Mouse (Mus musculus): ENCODE measurements around the gene Got1.

Gene Got1

DNA sequence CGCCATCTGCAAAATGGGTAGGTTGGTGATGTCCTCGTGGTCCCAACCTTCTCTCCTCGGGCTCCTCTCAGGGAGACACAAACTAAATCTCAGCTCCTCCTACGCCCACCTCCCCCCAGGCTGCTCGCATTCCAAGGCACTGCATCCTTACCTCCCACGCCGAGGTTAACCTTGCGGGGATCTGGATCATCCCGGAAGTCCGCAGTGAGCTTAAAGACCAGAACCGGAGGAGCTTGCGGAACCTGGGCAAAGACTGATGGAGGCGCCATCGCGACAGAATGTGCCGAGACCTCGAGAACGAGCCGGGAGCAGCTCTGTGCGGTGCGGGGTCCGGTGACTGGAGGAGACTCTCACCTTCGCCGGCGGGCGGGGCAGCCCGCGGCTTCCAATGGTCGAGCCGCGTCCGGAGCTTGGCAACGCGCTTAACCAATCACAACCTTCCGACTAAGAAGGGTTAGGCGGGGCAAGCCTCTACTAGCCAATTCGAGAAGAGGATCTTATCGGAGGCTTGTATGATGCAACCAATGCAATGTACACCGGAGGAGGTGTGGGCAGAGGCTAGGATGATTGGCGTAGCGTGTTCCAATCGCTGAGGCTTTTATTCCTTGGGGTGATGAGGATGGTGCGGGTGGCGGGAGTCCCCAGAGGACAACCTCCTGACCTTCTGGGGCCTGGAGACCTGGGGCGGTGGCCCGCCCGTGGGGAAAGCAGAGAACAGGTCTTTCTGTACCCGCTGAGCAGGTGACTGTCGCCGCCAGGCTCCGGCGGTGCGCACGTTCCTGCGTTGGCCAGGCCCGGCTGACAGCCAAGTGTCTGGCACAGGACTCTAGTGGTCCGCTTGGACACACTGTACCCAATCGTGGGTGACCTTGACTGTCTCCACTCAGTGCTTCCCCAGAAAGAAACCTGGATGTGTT, at the start of gene Got1:
Gene Got1 (minus strand): TSS at position 419 of the 917 bp plus-strand sequence.
- peak; percentile 87 for DNase-seq (ENCODE audit: low spot score)

DNA sequence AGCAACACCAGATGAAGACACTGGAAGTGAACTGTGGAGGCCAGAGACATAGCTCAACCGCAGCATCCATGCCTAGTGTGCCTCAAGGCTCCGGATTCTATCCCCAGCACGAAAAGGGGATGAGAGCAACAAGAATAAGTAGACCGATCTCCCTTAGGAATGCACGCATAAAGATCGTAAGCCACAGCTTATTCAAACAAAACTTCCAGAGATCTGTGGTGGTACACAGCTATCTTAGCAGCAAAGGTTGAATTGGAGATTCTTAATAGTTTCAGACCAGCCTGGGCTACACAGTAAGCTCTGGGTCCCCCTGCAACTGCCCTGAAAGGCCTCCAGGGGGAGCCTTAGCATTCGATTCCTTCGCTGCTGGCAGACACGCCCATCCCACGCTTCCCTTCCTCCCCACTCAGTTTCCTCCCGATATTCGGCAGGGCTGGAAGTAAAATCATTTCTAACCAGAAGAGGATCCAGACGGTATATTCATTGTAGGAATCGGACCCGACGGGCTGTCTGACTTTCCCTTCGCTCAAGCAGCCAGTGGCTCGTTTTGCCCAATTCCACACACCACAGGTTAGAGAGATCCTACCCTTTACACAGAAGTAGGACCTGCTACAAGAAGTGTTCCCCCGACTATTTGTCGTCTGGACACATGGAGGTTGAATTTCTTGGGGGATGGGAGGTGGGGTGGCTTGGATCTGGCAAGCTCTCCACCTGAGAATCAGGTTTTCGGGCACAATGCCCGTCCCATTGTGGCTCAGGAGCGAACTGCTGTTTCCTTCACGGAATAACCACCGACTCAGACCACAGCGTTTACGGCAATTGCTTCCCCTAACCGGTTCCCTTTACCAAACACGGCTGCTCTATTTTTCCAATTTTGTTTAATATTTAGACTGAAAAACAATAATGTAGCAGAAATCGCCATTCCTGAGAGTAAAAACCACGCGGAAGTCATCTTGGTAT, 46.7 kb upstream of the Got1 start:
- DNase-seq (ENCODE audit: low spot score), result peak; percentile 46

DNA sequence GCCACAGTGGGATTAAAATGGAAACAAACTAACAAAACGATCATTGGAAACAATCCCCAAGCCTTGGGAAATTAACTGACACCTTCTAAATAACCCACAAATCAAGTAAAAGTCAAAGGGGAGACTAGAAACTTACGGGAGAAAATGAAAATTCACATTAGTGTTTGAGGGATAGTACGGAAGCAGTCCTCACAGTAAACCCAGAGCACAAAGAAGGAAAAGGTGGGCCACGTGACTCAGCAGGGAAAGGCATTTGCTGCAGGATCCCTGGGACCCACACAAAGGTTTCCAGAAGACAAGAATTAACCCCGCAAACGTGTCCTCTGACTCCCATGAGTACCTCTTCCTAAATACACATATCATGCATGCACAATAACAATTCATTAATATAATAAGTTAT, 44.7 kb upstream of the Got1 start:
- DNase-seq (ENCODE audit: low spot score), result no peak

DNA sequence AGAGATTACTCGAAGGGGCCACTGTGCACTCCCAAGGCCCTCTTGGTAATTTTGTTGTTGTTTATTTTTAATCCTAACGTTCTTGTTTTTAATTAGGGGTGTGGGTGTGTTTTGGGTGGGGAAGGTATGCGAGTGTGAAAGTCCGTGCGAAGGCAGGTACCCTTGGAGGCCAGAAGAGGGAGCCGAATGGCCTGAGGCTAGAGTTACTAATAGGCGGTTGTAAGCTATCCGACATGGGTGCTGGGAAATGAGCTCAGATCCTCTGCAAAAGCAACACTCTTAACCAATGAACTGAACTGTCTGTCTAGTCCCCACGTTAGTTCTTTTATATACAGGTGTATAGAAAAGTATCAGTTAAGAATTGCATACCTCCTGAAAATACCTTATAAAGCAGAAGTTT, 43.9 kb upstream of the Got1 start:
- no peak for DNase-seq (ENCODE audit: low spot score)

DNA sequence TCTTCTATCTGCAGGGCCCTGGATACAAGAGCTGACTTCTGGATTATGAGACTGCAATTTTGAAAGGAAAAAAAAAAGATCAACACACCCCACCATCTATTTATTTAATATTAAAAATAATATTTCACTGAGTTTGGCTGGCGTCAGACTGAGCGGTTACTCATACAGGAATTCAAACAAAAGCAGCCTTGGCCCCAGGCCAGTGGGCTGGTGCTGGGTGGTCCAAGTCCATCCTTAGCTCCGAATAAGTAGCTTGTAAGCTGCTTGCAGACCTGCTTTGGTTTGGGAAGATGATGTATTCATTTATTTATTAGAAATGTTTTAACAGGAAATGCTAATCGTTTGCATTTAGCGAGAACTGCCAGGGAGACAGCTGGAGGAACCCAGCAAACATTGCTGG, 38.8 kb upstream of the Got1 start:
- DNase-seq (ENCODE audit: low spot score), result no peak

DNA sequence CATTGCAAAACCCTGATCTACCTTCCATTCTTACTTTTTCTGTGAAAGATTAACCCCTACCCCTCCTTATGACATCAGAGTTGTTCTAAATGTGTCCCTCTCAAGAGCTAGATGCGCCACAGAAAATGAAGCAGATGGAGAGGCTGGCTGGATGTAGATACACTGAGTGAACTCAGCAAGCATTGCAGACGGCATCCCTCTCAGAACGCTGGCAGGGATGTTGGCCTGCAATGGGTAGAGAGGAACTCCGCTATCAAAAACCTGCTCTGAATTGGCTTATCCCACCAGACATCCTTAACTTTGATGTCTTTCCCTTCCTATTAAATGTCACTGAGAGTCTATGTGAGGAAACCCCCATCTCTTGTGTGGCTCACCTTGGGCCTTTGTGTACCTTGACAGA, 37.4 kb upstream of the Got1 start:
- no peak for DNase-seq (ENCODE audit: low spot score)

DNA sequence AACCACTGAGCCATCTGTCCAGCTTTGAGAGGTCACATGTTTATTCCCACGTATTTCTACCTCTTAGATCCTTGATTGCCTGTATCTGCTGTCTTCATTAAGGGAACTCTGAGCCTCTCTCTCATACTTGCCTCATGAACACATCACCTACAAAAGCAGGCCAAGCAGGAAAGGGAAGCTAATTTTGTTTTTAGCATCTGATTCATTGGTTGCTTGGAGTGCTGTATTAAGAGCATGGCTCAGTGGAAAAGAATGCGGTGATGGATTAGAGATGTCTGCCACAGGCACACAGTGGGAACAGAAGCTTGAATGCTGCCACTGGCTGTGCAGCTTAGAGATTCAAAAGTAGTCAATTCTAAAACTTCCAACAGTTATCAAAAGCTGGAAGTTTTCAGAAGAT, 35.8 kb upstream of the Got1 start:
- DNase-seq (ENCODE audit: low spot score), result no peak

DNA sequence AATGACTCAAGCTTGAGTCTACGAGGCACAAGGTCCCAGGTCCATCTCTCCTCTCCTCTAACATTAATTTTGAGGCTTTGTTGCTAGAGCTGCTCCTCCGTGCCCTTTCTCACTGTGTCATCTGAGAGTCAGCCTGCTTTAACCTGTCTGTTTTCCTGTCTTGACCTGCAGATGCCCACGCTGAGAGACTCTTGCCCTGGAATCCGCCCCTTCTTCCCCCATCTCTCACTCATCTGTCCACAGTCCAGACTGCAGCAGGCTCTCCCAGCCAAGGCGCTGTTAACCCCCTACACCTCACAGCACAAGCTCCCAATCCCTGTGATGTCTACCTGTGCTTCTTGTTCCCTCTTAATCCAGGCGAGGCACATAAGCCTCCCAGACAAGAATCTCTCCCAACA, 27.1 kb upstream of the Got1 start:
- no peak for DNase-seq (ENCODE audit: low spot score)

DNA sequence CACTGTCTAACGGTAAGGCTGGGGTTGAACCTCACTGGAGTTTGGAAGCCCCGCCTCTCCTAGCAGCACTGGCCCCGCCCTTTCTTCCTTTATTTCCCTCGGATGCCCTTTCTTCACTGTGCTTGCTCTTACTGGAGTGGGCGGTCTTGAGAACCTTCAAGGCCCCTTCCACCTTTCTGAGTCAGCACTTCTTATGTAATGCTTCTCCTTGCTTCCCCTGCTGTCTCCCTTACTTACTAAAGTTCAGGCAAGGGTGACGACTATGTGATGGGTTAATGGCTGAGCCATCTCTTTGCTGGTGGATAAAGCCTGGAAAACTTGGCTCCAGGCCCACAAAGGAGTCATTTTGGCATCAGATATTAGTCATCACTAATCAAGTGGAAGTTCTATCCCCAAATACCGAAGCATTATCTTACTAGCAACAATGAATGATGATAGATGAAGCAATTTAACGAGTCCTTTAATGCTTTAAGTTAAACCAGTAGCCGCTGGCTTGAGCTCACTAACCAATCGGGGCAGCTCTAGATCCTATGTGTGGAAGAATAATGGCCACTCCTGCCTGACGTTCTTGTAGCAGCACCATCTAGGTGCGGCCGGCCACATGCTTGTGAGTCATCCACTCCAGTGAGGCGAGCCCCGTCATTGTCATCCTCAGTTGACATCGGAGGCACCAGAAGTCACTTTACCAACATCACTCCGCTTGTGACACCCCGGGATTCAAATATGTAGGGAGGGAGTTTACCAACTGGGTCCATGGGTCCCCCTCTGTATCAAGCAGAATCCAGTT, 26.5 kb upstream of the Got1 start:
- DNase-seq (ENCODE audit: low spot score), result no peak

DNA sequence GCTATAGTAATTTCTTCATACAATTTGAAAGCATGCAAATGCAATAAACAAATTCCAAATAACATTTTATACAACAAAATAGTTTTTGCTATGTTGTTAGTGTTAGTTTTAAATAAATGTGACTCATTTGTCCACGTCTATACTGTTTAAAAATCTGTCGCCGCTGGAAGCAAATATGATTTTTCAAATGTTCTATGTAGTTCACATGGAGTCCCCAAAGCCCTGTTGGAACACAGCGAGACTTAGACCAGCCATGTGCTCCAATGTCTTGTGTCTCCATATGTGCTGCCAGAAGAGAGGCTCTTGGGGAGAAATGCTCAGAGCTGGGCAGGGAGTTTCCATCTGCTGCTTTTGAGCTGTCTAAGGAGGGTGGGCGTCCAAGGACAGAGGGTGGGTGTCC, 23.7 kb upstream of the Got1 start:
- DNase-seq (ENCODE audit: low spot score), result no peak

DNA sequence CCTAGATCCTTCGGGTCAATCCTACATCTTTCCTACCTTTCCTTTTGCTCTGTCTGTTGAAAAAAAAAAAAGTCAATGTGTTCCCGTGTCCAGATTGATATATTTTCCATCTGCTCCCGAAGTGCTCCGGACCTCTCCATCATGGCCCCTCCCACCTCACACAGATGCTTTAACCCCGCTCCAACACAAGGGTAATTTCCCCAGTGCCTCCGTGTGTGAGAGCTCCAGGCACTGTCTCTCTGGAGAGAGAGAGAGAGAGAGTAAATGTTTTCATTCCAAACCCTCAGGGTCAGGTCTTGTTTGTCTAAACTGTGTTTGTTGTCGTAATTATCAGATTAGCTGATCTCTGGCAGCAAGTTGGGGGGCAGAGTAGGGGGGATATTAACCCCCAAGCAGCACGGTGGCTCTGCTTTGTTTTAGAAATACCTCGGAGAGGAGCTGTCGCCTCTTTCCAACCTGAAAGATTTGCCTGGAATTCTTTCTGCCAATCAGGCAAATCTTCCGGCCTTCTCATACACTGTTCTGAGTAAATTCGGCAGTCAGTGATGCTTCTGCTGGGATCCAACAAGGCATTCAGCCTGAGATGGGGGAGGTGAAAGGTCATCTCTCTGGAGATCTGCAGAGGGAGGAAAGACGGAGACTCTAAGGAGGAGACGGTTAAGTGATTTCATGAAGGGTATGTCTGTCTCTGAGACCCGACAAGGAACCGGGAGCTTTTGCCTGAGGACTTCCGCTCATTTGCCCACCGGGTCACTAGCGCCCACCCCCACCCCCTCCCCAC, 22.1 kb upstream of the Got1 start:
- DNase-seq (ENCODE audit: low spot score), result no peak

DNA sequence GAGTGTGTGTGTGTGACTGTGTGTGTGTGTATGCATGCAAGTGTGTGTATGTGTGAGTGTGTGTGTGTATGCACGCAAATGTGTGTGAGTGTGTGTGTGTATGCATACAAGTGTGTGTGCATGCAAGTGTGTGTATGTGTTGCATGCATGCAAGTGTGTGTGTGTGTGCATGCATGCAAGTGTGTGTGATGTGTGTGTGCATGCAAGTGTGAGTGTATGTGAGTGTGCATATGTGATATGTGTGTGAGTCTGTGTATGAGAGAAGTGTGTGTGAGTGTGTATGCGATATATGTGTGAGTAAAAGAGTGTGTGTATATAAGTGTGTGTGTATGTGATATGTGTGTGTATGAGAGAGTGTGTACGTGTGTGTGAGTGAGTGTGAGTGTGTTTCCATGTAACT, 11.0 kb upstream of the Got1 start:
- DNase-seq (ENCODE audit: low spot score), result no peak

DNA sequence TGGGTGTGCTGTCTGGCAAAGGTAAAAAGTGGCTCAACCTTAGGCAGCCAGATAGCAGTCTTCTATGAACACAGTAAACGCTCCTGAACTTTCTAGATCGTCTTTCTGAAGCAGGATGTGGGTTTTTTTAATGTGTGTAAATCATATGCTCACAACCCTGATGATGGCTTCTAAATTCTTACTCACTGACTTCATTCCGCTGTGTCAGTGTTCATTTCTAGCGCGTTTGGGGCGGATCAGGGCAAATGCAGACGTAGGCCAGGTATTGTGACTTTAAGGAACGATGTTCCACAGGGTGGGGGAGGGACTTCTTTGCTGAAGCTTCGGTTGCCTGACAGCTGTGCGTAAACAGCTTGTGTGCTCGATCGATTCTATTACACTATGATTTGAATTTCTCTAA, 6.5 kb upstream of the Got1 start:
- peak; percentile 11 for DNase-seq (ENCODE audit: low spot score)

DNA sequence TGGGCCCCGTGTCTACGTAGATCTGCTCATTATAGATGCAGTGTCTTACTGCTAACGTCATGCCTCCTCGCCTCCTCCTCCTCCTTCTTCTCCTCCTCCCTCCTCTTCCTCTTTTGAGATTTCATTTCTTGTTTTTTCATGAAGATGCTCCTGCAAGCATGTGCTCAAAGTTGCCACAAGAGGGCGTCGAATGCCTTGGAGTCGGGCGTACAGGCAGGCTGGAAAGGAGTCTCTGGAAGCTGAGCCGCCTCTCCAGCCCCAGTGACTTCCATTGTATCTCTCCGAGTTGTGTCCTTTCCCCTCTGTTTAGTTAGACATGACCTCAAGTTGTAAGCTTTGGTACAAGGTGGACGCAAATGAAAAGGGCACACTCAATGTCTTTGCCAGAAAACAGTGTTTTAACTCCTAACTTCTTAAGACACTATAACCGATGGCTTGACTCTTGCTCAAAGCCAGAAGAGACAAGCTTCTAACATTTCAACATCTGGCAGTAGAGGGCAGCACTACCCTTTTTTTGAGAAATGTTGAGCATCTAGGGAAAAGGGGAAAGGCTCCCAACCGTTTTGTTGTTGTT, 5.9 kb upstream of the Got1 start:
- peak; percentile 35 for DNase-seq (ENCODE audit: low spot score)

DNA sequence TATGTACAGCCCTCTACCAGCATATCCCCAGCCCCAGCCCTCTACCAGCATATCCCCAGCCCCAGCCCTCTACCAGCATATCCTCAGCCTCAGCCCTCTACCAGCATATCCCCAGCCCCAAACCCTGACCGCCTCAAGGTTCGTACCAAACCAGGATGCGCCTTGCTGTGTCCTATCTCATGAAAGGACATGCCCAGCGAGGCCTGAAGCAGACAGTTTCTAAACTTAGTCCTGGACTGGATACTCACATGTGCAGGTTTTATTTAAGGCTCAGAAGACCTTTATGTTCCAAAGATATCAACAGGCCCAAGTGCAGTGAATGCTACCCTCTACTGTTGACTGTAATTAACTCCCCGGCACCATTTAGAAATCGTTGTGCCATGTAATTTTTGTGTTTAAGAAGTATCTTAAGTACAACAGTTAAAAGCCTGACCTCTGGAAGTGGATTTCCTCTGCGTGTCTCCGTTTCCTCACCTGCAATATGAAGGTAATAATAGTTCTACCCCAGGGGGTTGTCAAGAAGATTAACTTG, 3.7 kb upstream of the Got1 start:
- DNase-seq (ENCODE audit: low spot score), result no peak

DNA sequence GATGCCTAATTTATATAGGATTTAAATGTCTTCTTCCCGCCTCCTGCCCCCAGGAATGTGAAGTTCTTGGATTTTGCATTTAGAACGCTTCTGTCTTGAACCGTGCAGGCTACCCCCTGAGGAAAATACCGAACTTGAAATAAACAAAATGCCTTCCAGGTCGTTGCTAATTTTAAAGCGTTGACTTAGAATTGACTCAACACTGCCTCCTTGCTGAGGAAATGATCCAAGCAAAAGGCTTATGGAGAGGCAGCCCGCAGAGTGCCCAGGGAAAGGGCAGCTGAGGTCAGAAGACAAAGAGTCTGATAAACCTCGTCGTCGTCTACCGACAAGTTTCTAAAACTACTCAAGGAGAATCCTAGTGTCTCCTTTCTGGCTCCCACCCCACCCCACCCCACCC, 2.7 kb upstream of the Got1 start:
- DNase-seq (ENCODE audit: low spot score), result no peak

DNA sequence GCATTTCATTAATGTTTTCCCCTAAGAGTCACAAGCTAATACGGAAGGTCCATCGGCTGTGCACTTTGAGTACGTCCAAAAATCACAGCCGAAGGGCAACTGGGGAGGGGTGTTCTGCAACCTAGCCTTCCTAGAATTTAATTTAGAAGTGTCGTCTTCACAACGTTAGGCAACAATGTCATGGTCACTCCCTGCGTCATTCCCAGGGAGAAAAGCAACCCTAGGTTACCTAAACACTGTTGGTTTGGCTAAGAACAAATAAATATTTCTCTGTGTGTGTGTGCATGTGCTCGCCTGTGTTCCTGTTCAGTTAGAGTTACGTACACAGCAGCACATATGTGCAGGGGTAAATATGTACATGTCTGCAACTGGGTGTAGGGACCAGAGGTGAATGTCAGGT, 1.6 kb upstream of the Got1 start:
- DNase-seq (ENCODE audit: low spot score), result no peak

DNA sequence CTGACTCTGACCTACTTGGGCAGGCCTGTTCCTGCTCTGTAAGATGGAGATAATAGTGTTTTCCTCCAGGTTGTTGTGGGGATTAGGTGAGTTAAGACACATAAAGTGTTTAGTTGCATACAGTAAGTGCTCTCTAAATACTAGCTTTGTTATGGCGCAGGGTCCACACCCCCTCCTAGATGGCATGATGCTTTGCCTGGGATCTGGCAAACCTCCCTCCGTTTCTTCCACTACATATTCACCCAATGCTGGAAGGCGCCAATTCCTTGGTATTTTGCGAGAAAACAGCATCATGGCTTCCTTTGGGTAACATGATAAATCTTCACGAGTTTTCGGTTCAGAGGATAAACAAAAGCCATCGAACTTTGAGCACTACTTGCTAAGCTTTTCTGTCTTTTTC, 1.2 kb upstream of the Got1 start:
- DNase-seq (ENCODE audit: low spot score), result no peak

DNA sequence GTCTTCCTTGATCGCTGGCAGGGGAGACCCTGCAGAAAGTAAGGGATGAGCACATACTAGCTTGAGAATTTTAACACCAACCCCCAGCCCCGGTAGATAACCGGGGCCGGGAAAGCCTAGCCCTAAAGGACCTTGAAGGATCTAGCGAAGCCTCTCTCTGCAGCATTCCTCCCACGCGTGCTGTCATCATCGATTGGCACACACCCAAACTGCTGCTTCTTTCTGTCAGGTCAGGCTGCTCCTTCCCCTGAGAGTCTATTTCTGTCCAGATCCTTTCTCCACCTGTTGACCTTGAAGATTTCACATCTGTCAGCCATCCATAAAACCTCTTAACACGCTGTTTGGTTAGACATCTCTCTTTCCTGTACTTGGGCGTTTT, 688 bp upstream of the Got1 start:
- DNase-seq (ENCODE audit: low spot score), result peak; percentile 35

DNA sequence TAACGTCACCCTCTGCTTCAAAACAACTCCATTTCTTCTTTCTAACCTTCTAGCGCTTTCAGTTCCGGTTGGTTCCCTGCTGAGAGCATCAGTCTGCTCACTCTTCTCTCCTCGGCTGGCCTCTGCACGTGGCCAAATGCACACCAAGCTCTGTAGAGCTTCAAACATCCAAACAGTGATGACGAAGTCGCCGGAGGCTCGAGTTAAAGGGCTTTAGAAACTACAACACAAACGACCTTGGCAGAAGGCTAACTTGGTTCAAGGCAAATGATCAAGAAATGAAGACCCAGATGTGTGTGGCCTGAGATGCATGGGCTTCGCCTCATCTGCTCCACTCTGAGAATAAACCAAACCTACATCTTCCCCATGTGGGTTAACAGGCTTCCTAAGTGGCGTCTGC, 854 bp downstream of the Got1 start:
- DNase-seq (ENCODE audit: low spot score), result peak; percentile 45

DNA sequence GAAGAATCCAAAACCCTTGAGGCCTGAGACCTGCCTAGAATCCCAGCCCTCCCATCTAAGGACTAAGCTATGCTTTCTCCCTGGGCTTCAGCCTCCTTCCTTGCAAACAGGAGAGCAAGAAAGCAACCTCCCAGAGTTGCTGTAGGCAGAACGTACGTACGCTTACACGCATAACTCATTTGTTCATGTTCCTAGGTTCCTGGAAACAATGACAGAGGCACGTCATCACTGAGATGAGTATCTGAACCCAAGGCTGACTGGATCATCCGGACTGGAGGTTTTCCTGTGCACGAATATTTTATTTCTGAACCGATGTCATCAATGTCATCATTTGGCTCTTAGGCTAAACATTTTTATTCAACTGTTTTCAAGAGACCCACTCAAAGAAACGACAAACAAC, 2.4 kb downstream of the Got1 start:
- DNase-seq (ENCODE audit: low spot score), result no peak

Measured in spleen, adult 12 weeks (tissue).